Mouse (Mus musculus): ENCODE measurements around the gene Flad1.

The Flad1 gene

DNA sequence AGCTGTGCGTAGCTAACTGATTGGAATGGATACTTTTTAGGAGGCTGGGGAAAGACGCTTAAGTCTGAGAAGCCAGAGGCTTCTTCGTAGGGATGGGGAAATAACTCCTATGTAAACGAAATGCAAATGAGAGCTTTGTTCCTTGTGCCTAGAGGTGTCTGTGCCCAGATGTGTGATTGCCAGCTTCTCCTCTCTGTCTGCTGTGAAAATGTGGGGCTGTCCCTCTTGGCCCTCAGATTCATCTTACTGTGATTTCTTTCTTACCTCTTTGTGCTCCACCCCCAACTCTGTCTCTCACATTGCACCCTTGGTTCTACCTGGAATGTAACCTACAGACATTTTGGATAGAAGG, 15.0 kb downstream of the Flad1 start:
- DNase-seq (ENCODE audit: low spot score in 2 of 2): no peak

DNA sequence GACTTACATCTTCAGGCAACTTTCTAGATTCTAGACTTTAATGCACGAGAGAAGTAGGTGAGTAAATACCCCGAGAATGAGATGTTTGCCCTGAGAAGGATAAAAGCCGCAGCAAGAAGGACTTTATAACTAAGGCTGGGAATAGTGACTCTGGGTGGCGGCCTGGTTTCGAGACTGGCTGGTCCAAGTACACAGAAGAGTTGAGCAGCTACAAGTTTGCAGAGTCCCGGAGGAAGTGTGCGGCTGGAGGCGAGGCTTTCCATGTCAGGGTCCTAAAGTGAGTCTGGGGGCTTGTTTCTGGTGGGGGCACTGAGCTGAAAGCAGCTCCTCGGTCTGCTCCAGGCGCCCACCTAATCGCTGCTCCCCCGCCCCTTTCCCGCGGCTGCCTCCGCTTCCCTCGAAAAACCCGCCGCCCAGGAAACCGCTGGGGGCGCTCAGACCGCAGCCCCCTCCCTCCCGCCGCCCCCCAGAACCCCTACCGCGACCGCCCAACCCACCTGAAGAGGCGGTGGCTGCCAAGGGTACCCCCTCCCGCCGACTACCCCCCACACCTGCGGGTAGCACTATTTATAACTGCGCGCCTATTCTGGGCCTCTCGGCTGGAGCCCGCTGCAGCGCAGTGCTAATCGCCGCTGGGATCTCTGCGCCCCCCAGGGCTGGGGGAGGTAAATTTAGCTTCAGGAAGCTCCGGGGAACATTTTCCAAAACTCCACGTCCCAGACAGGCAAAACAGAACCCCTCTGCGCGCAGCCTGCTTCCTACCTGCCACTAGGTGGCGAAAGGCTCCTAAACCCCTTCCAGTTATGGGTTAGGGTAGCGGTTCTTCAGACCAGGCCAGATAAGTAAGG, 15.6 kb downstream of the Flad1 start:
- DNase-seq (ENCODE audit: low spot score in 2 of 2): peak; percentile 55 to 58

DNA sequence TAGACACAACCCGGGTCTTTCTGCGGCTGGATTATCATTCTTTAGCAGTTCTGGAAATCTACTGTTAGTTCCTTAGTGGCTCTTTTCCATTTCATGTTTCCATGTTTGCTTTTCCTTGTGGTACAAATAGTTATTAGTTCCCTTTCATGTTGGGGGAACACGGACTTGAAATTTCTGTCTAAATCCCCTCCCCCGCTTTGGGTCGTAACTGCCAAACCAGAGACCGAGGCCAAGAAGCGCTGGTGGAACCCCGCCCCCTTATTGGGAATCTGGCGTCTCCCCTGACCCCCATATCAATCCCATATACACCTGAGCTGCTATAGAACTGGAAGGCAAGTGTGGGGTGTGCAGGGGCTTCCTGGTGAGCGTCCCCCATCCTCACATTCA, 16.3 kb downstream of the Flad1 start:
- no peak for DNase-seq (ENCODE audit: low spot score in 2 of 2)

DNA sequence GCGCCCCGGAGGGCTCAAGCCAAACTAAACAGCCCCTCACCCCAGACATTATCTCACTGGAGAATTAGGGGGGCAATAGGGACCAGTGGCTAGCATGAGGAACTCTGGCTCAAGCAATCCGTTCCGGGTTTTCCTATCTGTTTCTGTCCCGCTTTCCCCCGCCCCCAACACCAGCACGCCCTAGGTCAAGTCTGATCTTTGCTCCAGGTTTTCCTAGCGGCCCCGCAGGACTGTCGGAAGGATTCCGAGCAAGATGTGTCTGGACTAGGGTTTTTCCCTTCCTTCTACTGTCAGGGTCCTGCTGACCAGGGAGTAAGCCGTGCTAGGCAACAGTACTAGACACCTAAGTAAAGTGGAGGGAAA, 16.8 kb downstream of the Flad1 start:
- peak; percentile 46 to 70 for DNase-seq (ENCODE audit: low spot score in 2 of 2)

DNA sequence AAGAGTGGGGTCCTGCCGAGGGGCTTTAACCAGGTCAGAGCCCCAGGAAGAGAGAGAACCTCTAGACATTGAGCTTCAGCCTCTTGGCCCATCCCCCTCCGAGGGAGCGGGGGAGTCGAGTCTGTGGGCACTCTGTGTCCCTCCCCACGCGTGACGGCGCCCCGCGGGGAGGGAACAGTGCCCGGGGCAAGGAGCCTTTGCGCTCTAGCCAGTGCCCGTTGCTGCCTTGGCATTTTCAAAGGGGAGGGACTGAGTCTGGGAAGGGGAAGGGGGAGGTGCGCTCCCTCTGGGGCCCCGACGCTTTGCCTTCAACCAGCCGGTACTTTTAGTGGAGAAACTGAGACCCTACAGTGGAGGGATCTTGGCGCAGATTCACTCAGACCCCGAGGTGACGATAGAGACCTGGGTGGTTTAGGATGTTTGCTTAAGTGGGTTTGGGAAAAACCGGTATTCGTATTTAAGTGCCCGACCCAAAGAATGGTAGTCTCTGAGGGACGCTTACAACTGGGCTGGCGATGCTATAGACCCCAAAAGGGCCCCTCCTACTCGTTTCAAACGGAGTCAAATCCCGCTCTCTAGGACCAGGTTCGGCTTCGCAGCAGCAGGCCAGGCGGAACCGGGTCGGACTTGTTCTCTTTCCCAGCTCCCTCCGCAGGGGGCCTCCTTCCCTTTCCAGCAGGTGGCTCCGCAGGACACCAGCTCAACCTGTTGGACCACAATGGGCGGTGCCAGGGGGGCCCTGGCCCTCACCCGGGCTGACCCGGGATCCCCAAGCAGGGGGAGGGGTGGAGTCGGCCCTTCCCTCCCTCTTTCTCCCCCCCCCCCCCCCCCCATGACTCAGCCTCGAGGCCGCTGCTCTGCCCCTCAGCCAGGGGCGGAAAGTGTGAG, 17.4 kb downstream of the Flad1 start, which contains the start of gene Zbtb7b:
Zbtb7b (minus strand) TSS at position 771 of the 888 bp plus-strand sequence.
- peak; percentile 59 to 66 for DNase-seq (ENCODE audit: low spot score in 2 of 2)

DNA sequence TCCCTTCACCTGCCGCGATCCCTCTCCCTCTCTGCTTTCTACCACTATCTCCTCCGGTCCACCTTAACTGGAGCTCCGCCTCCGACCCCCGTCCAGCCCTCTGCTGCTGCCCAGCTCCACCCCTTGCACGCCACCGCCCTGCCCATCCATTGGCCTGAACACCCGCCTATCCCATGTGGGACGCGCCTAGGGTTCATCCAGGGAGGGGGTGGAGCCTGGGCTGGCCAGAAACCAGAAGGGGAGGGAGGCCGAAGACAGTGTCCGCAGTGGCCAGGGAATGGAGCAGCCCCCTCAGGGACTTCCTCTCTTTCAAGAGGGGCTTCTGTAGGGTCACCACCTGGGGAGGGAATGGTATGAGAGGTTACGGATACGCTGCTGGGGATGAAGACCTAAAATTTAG, 18.1 kb downstream of the Flad1 start:
- peak; percentile 98 for DNase-seq (ENCODE audit: low spot score in 2 of 2)

DNA sequence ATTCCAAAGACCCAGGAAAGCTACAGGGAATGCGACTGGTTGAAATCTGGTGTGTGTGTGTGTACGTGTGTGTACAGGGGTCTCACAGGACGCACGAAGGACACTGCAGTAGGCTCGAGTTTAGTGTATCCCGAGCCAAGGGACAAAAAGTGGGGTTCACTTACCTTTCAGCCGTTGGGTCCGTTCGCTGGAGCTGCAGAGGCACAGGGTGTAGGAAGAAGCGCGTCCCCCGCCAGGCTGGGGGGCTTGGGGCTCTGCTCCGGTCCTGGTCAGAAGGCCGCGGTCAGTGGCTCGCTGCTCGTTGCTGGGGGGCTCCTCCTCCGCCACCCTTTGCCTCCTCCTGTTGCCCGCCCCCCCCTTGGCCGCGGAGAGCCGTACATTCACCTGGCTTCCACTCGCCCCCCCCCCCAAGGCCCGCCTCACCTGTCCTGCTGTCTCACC, 18.8 kb downstream of the Flad1 start:
- DNase-seq (ENCODE audit: low spot score in 2 of 2): peak; percentile 27 to 36

DNA sequence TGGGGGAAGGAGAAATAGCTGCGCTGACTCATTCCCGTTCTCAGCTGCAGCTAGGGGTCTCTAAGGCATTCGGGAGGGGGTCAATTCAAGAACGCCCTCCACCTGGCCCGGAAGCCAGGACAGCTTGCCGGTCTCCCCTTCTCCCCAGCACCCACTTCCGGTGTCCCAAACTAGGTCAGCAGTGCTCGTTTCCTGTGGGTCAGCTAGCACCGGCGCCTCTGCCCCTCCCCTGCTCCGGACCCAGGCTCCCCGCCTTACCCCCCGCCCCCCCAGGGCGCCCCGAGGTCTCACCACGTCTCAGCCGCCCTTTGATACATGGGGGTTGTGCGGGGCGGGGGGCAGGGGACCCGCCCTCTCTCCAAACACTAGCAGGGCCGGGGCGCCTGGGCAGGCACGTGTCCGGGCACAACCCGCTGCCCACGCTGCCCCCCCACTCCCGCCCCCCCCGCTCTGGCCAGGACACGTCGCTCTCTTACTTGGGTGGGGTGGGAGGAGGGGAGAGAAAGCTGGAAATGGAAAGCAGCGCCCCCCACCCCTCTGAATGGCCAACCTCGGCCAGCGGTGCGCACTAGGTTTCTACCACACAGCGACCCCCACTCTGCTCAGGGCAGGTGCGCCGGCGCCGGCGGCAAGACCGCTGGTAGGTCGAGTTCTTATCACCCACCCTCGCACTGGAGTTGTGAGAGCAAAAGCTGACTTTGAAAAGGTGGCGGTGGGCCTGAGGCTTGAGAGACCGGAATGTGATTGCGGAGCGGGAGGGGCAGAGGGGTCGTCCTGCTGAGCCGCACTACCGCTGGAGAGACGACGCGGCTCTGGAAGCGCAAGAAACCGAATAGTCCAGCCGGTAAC, 19.8 kb downstream of the Flad1 start:
- DNase-seq (ENCODE audit: low spot score in 2 of 2): peak; percentile 41 to 45

DNA sequence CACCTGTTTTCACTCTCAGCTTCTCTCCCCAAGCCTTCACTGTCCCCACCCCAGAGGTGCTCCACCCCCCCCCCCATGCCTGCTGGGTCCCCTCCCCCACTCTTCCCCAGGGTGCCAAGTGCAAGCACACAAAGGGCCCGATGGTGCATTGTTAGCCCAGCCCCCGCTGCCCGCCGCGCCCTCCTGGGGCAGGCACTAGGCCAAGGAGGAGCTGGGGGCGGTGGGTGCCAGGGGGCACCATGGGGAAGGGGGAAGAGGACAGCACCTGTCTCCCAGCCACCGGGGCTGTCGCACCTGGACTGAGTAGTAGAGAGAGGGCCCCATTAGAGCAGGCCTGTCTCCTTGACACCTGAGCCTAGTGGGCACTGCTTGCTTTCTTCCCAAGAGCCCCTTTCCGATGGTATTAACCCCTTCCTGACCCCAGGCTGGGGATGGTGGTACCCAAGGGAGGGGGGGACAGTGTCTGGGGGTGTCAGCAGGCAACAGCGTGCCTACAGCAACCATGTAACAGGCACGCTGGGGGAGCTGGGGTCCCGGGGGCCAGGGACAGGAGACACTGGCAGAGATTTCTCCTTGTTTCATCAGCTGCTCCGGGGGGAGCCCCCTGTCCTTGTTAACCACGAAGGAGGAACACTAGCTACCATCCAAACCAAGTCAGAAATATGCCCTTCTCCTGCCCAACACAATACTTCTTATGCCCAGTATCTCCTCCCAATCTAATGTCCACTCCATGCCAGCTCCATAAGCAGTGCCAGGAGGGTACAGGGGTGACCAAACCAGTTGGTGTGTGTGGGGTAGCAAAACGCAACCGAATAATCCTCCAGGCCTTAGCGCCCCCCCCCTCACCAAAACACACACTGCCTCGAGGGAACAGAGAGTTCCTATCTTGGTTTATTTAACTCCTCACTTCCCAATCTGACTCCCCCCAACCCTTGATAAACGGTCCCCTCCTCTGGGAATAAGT, 20.7 kb downstream of the Flad1 start:
- peak; percentile 70 to 75 for DNase-seq (ENCODE audit: low spot score in 2 of 2)

DNA sequence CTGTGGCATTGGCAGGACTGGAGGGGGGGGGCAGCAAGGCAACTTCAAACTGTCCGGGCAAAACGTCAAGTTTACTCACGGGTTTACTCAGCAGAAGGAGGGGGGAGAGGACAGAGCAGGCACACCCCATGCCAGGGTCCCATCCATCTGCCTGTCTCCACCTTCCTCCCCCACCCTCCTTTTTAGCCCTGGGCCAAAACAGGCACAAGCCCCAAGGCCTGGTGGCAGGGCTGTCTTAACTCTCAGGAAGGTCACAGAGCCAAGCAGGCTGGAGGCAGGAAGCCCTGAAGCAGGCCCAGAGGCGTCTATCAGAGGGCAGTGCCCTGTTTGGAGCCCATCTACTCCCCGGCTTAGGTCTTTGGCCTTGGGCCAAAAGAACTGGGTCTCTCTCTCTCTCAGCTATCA, 21.6 kb downstream of the Flad1 start:
- DNase-seq (ENCODE audit: low spot score in 2 of 2): peak in 1 of 2 experiments; percentile 38

DNA sequence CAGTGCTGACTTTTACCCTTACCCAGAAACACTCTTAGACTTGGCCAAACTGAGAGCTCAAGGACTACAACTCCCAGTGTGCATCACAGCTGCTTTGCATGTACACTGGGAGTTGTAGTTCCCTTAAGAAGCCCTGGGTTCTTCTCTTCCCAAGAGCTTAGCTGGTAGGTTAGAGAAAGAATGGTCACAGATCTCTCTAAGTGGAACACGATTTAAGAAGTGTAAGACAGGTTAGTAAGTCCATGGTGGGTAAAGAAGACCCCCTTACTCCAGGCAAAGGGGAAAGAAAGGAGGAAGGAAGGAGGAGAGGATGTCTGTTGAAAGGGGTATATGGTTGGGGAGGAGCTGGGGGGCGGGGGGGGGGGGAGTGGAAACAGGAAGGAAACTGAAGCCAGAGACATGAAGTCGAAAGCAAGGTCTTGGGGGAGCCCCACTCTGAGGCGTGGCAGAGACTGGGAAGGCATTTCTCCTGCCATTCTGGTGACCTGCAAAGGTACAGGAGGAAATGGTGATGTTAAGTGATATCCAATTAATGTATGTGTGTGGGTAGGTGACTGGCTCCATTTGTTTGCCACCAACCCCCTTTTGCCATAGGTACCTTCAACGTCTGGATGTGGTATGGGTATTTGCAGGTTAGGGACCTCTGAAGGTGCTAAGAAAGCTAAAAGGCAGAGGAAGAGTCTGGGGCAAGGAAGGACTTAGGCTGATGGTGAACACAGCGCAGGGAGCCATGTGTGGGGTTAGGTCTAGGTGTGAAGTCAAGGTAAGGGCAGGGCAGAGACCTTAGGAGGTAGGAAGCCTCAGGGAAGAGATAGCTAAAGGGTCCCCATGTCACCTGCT, 22.5 kb downstream of the Flad1 start:
- peak; percentile 74 to 79 for DNase-seq (ENCODE audit: low spot score in 2 of 2)

DNA sequence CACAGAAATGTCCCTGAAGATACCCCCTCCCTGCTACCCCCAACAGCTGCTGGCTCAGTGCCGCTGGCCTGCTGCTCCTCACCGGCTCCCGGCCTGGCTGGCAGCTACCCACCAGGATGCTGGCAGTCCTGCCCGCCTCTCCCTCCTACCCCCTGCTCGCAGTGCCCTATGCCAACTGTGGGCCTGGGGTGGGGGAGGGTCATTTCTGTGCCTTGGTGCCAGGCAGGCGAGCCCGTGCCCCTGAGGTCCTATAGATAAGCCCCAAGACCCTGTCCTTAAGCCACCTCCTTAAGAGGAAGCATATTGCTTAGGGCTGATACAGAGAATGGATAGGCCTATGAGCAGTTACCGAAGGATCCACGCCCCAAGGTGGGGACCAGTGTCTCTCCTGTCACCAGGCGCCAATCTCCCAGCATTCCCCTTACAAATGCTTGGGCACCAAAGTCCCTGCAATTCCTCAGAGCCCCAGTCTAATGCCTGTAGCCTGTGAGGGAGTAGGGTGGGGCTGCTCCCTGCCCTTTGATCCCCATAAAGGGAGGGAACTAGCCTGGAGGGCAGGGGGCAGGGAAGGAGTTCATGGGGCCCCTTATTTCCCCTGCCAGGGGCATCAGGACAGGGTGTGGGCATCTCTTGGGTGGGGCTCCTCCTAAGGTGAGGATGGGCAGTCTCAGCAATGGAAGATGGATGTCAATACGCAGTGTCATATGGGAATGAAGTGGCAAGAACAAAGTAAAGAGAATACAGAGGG, 23.4 kb downstream of the Flad1 start:
- DNase-seq (ENCODE audit: low spot score in 2 of 2): no peak

DNA sequence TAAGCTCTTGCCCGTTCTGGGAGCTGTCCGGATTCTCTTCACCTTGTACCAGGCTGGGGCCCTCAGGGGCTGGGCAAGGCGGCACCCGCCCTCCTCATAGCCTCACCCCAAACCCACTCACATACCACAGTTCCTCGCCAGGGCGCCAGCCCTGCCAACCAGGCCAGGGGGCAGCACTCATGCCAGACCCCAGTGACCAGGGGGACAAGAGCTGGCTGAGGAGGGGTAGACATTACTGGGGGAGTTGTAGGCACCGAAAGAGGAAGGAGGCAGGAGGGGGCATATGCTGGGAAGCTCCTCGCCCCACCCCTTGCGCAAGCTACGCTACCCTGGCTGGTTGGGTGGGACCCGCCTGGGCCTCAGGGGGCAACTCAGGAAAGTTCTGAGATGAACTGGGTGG, 24.0 kb downstream of the Flad1 start:
- DNase-seq (ENCODE audit: low spot score in 2 of 2): no peak

DNA sequence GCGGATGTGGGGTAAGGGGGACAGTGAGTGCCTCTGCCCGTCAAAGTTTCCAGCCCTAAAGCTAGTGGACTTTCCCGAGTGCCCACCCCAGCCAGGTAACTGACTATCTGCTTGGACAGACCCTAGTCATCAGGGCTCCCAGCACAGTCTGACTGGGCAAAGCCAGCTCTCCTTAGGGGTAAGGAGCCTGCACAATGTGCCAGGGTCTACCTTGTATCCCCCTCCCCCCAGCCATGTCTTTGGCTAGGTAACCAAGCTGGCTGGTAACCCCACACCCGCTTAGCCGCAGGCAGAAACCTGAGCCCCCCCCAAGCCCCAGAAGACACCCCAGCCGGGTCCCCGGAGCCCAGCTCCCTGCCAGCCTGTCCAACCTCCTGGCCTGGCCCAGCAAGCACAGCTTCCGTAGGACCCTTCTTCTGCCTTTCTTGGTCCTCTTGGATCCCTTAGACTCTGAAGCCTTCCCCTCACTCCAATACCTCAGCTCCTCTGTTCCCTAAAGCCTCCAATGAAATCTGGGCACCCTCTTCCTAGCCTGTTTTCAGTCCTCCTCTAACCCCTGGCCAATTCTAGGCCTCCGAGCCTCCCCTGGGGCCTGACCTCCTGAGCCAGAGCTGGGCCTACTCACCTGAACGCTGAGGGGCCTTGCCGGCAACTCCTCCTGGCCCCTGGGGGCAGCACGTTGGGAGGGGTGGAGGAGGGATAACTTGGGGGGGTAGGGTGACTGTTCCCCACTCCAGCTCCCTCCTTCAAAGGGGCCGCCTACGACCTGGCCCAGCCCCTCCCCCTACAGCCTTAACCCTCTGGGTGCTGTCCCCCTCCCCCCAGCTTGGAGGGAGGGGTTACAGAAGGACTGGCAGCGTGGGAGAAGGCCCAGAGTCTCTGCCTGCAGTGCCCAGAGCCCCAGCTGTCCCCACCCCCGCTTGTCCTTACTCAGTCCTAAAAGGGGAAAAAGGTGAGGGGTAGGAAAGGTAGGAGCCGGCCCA, 24.9 kb downstream of the Flad1 start:
- DNase-seq (ENCODE audit: low spot score in 2 of 2): peak; percentile 37 to 46

DNA sequence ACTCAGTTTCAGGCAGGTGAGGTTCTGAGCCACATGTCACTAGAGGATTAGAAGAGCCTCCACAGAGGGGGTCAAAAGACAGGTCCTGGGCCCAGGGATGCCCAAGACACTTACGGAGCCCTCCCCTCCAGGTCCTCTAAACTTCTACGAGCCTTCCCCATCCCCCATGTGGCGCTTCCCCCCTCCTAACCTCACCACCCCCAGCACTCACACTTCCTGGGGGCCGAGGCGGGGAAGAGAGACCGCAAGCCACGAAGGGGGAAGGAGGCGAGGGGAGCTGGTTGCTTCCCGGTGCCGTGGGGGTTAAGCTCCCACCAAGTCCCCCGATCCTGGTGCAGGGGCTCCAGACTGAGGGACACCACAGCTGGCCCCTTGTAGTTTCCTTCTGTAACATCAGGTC, 26.2 kb downstream of the Flad1 start:
- DNase-seq (ENCODE audit: low spot score in 2 of 2): peak; percentile 46 to 55

DNA sequence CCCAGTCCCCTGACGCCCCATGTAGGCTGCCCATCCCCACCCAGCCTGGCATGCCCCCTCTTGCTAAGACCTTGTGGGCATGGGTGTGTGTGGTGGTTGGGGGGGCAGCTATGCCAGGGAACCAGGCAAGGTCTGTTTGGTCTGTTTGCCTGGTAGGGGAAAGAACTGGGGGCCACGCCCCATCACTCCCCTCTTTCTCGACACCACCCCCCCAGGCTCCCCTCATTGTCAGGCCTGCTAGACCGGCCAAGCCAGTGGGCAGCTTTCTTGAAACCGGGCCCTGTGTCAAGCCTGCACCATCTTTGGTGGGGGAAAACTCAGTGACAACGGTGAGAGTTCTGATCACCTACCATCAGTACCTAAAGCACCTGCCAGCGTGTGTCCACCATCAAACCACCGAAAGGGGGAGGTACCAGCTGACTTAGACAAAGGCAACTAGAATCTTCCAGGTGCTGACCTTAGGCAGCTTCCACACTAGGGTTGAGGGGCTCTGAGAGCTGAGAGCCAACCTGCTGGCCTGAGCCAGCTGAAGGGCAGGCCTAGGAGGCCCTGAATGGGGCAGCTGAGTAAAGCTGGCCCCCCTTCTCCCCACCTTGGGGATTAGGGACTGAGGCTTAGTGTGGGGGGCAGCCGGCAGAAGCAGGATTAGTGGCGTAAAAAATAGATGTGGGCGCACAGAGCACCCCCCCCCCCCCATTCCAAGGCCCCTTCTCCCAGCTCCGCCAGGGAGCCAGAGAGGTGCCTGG, 27.2 kb downstream of the Flad1 start:
- no peak for DNase-seq (ENCODE audit: low spot score in 2 of 2)

DNA sequence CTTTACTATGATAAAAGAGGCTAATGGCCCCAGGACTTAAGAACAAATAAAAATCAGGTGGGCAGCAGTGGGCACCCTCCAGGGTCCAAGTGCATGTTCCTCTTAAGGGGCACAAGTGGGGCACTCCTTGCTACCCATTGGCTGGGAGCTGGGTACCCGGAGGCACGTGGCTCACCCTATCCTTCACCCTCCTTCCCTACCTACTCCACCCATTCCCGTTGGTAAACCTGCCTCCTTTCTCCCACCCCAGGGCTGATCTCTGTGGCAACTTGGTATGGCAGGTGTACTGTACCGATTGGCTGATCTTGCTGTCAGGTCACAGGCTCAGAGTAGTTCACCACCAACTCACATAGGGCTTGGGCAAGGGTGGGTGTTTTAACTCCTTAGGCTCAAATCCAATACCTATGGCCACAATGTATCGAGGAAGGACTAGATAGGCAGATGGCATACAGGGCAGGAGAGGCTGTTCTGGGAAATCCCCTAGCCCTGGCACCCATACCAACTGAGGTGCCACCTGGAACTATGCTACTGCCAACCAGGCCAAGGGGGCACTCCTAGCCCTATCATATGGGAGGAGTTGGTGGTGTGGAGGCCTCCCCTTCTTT, 27.9 kb downstream of the Flad1 start:
- no peak for DNase-seq (ENCODE audit: low spot score in 2 of 2)
